Mouse (Mus musculus) spleen, embryonic (tissue): ENCODE measurements around the gene Bahcc1.

ENCODE experiments used
- CTCF ChIA-PET: fragments of 350-600 bp; sonication (Branson Sonifier 250); formaldehyde crosslinking; loops from one replicate; lab custom pipeline; 2022; lab: Charles Lee

Bahcc1 gene

DNA sequence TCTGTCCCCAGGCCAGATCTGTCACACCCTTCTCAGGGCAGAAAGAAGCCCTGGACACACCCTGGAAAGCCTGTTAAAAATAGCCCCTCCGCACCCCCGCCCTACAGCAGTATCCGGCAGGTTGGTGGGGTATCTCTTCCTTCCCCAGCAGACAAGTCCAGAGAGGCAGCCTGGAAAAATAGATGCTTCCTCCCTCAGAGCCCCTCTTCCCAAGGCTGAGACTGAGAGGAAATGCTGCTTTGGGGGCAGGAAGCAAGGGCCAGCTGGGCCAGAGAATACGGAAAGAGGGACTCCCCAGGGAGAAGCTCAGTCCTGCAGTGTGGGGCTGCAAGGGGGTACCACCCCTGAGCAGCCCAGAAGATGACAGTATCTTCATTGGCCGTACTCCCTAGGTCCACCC, 50.8 kb downstream of the Bahcc1 start:
- CTCF ChIA-PET: interaction anchor here (0.8 kb wide), 1 partner anchor 59 kb away, joined by 3 read pairs; no protein-coding TSS in a partner anchor

DNA sequence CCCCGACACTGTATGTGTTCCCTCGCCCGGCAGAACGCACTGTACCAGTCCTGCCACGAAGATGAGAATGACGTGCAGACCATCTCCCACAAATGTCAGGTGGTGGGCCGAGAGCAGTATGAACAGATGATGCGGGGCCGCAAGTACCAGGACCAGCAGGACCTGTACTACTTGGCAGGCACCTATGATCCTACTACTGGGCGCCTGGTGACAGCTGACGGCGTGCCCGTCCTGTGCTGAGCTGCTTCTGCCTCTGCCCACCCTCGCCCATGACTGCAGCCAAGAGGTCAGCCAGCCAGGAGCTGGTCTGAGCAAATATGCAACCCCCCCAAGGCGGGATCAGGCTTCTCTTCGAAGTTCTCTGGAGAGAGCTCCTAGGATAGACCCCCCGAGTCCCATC, 56.9 kb downstream of the Bahcc1 start:
- CTCF ChIA-PET: no interaction called here

GRCm38 (mm10) chr11:120290266-120290665, 57.5 kb downstream of the Bahcc1 start:
- CTCF ChIA-PET: no interaction called here

DNA sequence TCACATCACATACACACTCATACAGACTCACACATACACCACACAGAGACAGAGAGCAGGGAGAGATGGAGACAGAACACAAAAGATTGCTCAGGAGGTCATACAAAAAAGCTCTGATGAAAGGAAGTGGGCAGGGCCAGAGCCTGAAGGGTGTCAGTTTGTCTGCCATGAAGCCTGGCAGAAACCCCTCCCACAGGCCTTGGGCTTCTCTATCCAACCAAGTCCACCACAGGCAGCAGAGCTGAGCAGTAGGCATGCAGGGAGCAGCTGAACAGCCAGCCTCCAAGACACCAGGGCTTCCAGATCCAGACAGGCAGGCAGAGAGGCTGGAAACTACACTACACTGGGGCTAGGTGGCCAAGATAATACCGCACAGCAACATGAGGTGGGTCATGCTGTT, 61.0 kb downstream of the Bahcc1 start:
- CTCF ChIA-PET: interaction anchor here (0.6 to 0.7 kb wide), 2 partner anchors 76 to 212 kb away, joined by 3 to 8 read pairs; no protein-coding TSS in a partner anchor

DNA sequence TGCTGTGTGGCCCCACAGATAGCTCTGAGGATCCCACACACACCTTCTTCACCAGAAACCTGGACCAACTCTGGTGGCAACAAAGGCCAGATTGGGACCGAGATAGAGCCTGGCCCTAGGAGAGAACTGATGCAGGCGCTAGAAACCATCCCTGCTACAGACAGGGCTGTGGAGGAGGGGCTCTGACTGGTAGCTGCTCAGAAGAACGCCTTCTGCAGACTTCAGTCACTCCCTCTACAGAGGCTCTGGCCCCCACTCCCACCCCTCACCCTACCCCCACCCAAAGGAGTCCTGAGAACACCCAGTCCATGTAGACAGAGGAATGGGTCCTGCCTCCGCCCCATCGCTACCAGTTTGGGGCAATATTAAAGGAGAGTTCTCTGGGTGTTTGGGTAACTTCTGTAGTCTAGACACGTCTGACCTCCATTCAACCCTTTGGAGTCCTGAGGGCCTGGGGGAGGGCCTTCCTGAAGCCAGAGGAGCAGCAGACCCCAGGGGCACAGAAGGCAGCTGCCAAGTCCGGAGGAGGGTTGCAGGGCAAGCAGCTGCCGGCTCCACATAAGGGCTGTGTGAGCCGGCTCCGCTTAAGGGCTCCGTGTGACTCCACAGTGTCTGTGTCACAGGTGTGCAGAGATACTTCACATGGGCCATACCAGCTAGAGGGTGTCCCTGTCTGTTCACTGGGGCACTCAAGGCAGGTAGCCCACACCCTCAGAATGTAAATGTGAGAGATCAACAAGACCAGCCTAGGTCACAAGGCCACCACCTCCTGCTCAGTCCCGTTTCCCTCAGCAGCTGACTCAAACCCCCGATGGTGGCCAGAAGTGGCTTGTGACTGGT, 63.8 kb downstream of the Bahcc1 start:
- CTCF ChIA-PET: interaction anchor here (0.7 kb wide), 1 partner anchor 1119 kb away, joined by 3 read pairs; no protein-coding TSS in a partner anchor

DNA sequence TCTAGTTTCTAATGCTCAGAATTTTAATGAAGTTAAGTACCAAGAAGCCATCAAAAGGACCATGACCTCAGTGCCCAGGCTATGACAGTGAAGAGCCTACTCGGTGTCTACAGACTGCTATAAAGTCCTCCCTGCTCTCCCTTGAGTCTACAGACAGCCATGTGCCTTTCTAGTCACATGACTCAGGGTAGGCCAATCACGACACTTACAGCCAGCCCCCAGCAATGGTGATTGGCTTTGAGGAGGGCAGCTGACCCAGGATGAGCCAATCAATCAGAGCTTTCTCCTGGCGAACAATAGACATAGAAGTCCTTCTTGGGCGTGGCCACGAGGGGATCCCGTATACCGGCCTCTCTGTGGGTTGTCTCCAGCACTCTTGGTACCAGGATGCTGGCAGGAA, 65.0 kb downstream of the Bahcc1 start:
- CTCF ChIA-PET: no interaction called here

- CTCF ChIA-PET: no interaction called here
These were observed 65.8 kb downstream of the Bahcc1 start for GRCm38 (mm10) chr11:120298441-120299141.

DNA sequence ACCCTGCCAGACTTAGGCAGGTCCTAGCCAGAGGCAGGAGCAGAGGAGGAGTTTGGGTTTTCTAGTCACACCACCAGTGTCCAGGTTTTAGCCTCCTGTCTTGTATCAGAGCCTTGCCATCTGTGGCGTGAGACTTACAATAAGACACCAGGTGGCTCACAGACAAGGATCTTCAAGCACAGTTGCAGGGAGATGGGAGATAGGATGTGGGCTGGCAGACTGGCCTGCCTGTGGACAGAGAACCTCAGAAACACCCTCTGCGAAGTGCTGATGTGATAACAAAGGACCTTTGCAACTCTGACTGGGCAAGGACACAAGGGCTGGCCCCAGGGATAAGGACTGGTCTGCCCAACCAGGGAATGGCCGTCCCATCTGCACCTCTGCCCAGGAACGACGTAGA, 66.7 kb downstream of the Bahcc1 start:
- CTCF ChIA-PET: no interaction called here

- CTCF ChIA-PET: no interaction called here
These were observed 70.4 kb downstream of the Bahcc1 start for GRCm38 (mm10) chr11:120303119-120303518.

GRCm38 (mm10) chr11:120303559-120304349, 71.0 kb downstream of the Bahcc1 start:
- CTCF ChIA-PET: no interaction called here

DNA sequence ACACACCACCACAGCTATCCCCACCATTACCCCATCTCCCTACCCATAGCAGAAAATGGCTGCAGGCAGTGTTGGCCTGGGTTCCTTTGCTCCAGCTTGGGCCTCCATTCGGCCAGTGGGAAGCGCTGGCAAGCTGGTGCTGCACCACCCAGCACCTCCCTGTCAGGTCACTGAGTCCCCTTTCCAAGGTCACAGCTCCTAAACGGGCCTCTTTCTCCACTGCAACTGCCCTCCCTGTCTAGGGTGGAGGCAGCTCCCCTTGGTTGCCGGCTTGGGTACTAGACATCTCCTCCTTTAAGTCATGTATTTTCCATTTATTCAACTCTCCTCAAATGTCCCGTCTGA, 71.6 kb downstream of the Bahcc1 start:
- CTCF ChIA-PET: no interaction called here

DNA sequence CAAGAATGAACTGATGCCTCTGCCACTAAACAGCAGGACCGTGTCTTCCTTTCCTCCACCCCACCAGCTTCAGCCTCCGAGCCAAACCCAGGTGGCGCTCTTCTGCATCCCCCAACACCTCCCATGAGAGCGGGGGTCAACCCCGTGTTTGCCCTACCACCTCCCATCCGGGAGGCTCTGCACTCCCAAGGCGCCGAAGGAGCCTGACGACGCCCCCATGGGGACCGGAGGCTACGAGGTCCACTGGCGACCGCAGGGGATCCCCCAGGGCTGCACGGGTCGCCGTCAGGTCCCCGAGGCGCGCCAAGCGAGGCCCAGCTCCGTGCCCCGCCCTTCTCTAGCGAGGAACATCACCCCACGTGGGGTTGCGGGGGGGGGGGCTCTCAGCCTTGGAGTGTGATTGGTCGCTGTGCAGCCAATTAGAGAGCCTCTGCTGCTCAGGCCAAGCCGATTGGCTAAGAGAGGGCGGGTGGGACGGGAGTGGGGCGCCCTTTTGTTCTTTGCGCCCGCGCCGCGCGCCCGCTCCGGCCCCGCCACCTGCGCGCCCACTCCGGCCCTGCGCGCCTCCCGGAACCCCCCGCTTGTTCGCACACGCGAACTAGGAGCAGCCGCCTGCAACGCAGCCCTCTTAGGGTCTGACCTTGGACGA, 72.3 kb downstream of the Bahcc1 start:
- CTCF ChIA-PET: no interaction called here

- CTCF ChIA-PET: interaction anchor here (0.6 to 0.7 kb wide), 2 partner anchors 41 to 116 kb away, joined by 3 read pairs; no protein-coding TSS in a partner anchor
These were observed 73.0 kb downstream of the Bahcc1 start for GRCm38 (mm10) chr11:120305535-120306365.

GRCm38 (mm10) chr11:120306366-120307131, 73.8 kb downstream of the Bahcc1 start:
- CTCF ChIA-PET: interaction anchor here (0.6 to 0.7 kb wide), 5 partner anchors 40 to 249 kb away, joined by 3 to 7 read pairs (median 3); no protein-coding TSS in a partner anchor

GRCm38 (mm10) chr11:120307132-120307413, 74.3 kb downstream of the Bahcc1 start:
- CTCF ChIA-PET: interaction anchor here (0.6 to 0.7 kb wide), 3 partner anchors 117 to 249 kb away, joined by 3 to 7 read pairs (median 3); no protein-coding TSS in a partner anchor

DNA sequence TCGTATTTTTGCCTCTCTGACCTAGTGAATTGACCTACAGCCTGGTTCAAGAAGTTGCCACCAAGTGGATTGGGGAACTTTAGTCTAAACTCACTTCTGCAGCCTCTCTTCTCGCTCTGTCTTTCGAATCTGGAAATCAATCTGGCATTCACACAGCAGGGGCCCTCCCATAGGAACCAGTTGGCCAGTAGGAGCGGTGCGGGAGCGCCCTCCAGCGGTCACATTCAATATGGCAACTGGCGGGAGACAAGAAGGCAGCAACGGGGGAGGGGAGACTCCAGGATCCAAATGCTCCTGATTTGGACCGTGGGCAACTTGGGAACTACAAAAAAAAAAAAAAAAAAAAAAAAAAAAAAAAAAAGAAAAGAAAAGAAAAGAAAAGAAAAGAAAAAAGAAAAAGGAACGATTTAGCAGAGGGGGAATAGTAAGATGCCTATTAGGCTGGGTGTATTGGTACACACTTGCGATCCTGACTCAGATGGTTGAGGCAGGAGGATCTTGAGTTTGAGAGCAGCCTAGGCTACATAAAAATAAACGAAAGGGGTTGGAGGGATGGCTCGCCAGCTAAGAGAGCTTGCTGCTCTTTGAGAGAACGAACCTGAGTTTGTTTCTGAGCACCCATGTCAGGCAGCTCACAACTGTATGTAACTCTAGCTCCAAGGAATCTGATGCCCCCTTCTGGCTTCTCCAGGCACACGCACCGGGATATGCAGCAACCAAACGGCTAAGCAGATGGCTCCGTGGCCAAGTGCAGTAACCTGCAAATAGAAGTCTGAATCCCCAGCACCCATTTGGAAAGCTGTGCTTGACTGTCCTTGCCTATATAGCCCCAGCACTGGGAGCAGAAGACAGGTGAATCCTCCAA, 75.1 kb downstream of the Bahcc1 start:
- CTCF ChIA-PET: interaction anchor here (0.7 kb wide), 1 partner anchor 880 kb away, joined by 3 read pairs; no protein-coding TSS in a partner anchor

DNA sequence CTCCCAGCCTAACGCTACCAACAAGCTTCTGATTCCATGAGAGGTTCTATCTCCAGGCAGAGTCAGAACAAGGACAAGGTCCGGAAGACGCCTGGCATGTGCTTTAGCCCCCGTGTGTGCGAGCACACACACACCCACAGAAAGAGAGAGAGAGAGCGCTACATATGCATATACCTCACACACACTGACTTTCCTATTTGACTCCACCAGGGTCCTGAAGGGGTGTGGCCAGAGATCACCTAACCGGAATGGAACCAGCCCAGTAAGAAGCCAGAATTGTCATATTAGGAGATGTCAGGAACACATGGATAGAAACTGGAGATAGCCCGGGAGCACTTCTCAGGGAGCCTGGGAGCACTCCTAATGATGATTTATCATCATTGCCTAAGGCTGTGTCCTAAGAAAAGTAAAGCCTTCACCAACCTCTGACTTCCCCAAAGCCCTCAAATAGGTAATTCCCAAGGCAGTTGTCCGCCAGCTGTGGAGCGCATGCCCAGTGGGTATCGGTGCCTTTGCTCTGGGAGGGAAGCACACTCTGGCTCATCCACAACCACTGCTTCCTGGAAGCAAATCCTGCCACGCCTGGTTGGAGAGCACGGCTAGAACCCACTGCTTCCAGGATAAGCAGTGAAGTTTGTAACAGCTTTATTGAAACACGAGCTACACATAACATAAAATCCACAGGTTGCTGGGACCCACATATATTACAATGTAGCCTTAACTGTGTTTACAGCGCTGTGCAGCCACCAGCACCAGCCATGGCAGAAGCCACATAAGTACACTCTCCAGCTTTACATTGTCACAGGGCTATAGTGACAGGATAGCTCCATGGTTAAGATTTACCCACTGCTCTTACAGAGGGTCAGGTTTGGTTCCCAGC, 75.9 kb downstream of the Bahcc1 start:
- CTCF ChIA-PET: interaction anchor here (0.7 kb wide), 1 partner anchor 881 kb away, joined by 3 read pairs; no protein-coding TSS in a partner anchor
